Mouse (Mus musculus): ENCODE results near the gene Hnrnpdl.

DNA sequence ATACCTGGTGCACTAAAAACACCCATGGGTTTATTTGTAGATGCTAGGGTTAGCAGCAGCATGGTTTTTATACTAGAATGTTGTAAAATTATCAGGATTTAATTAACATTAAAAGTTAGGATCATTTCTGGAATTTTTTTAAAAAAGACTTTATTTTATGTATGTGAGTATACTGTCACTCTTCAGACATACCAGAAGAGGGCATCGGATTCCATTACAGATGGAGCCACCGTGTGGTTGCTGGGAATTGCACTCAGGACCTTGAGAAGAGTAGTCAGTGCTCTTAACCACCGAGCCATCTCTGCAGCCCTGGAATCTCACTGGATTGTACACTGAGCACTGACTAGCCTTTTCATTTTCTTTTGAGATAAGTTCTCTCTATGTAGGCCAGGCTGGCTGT lies 10.4 kb upstream of the Hnrnpdl start:
- TF ChIP-seq POLR2A (IDR thresholded peaks at IDR 0.05; ENCODE audit: insufficient read depth, low read depth, low read length) = no peak
- TF ChIP-seq CTCF (IDR thresholded peaks at IDR 0.05) = no peak
- no peak for TF ChIP-seq EP300 (IDR thresholded peaks at IDR 0.05; ENCODE audit: insufficient read depth, low read depth, low read length)

Measured in heart, adult 2 months (tissue).